Mouse (Mus musculus) embryonic facial prominence, embryonic 11.5 days (tissue): ENCODE data around the gene Mkrn2os. TPM values are rescaled to one million over a fixed set of nuclear protein-coding genes. Genes with fewer than 3 reads are reported as not detected.

Experiments used
- polyA plus RNA-seq: library from polyadenylated mRNA; unstranded; fragments of >200 nt; fragmentation: Nextera tagmentation; extraction: Ambion mirVana; gene quantifications from 2 replicates; pipeline ENCODE4 v1.2.1, GENCODE M21; 2014

Gene Mkrn2os
- polyA plus RNA-seq, 1 experiment from 2014 or later, result 0.31 TPM

Other genes starting within 250 kb of the Mkrn2os start
- gene Pparg, start 231.6 kb downstream of the Mkrn2os start, polyA plus RNA-seq, result 0.22 TPM in 1 of 2 replicates, not detected in the other
- gene Tsen2, start 47.9 kb downstream of the Mkrn2os start, polyA plus RNA-seq, result 29.4 and 30.3 TPM in 2 replicates
- gene Mkrn2, start 9.3 kb upstream of the Mkrn2os start, polyA plus RNA-seq, result 28.1 and 28.5 TPM in 2 replicates
- gene Raf1, start 84.1 kb upstream of the Mkrn2os start, polyA plus RNA-seq, result 124 and 131 TPM in 2 replicates
- gene Tmem40, start 169.8 kb upstream of the Mkrn2os start, polyA plus RNA-seq, result 2.0 and 3.3 TPM in 2 replicates
- gene Cand2, start 182.0 kb upstream of the Mkrn2os start, polyA plus RNA-seq, result 36.2 and 39.1 TPM in 2 replicates
- 2,072 and 2,207 TPM in 2 replicates for gene Rpl32, start 216.2 kb upstream of the Mkrn2os start, polyA plus RNA-seq
- 0.39 and 1.5 TPM in 2 replicates for gene Efcab12, start 245.8 kb upstream of the Mkrn2os start, polyA plus RNA-seq